Mouse (Mus musculus) right cerebral cortex, postnatal 25 days (tissue): ENCODE data around the gene Cyyr1.

Experiments used
- DNase-seq: peaks from one replicate; pipeline ENCODE4 v3.0.0; 2022

Gene Cyyr1

GRCm38 (mm10) chr16:85455043-85455442, 98.2 kb downstream of the Cyyr1 start:
- DNase-seq, result no peak

GRCm38 (mm10) chr16:85446306-85446705, 106.9 kb downstream of the Cyyr1 start:
- DNase-seq, result no peak

- no peak for DNase-seq
These were observed 107.4 kb downstream of the Cyyr1 start for GRCm38 (mm10) chr16:85445801-85446200.

- no peak for DNase-seq
These were observed 117.8 kb downstream of the Cyyr1 start for GRCm38 (mm10) chr16:85435427-85435826.

GRCm38 (mm10) chr16:85429173-85429572, 124.0 kb downstream of the Cyyr1 start:
- no peak for DNase-seq

- DNase-seq, result no peak
These were observed 130.3 kb downstream of the Cyyr1 start for GRCm38 (mm10) chr16:85422889-85423288.

- DNase-seq, result no peak
These were observed 137.8 kb downstream of the Cyyr1 start for GRCm38 (mm10) chr16:85415415-85415814.

GRCm38 (mm10) chr16:85393430-85393948, 159.7 kb downstream of the Cyyr1 start:
- DNase-seq, result no peak

GRCm38 (mm10) chr16:85386801-85387200, 166.4 kb downstream of the Cyyr1 start:
- no peak for DNase-seq
